Mouse (Mus musculus) kidney, adult 2 months (tissue): Measurements from ENCODE around the gene Olfr284. TPM values are rescaled to one million over a fixed set of nuclear protein-coding genes. Genes with fewer than 3 reads are reported as not detected.

Experiments used
- DNase-seq: peaks from one replicate; pipeline ENCODE4 v3.0.0; 2021
- H3K27ac ChIP-seq: fragments of 200-500 bp; 2 replicates; pipeline ENCODE4 v1.5.1; 2012; ENCODE audit warnings: low read depth, low read length, control low read depth, inconsistent platforms; ENCODE audit not compliant: insufficient read depth
- H3K27me3 ChIP-seq: fragments of 200-500 bp; replicated peaks from 2 replicates; pipeline ENCODE4 v1.6.1; 2012; ENCODE audit warnings: mild to moderate bottlenecking, moderate library complexity, low read length, inconsistent platforms; ENCODE audit not compliant: control insufficient read depth, insufficient read depth
- H3K36me3 ChIP-seq: fragments of 200-500 bp; 2 replicates; pipeline ENCODE4 v1.6.1; 2012; ENCODE audit warnings: mild to moderate bottlenecking, moderate library complexity, low read length, inconsistent platforms; ENCODE audit not compliant: control insufficient read depth, insufficient read depth
- H3K4me1 ChIP-seq: fragments of 200-500 bp; 2 replicates; pipeline ENCODE4 v1.6.1; 2011; ENCODE audit warnings: low read length; ENCODE audit not compliant: control insufficient read depth, insufficient read depth
- H3K4me3 ChIP-seq: fragments of 200-500 bp; 2 replicates; pipeline ENCODE4 v1.5.1; 2011; ENCODE audit warnings: mild to moderate bottlenecking, low read depth, low read length, control low read depth; ENCODE audit not compliant: insufficient read depth
- CTCF ChIP-seq: fragments of 200-500 bp; conservative IDR thresholded peaks from 2 replicates; pipeline ENCODE4 v1.5.1; 2011; ENCODE audit warnings: low read depth, mild to moderate bottlenecking, control low read depth, low read length, moderate library complexity, mixed read lengths; ENCODE audit not compliant: insufficient read depth, insufficient read length
- POLR2A ChIP-seq: fragments of 200-500 bp; IDR thresholded peaks from one replicate; pipeline ENCODE4 v1.6.1; 2011; ENCODE audit warnings: low read depth, low read length, control low read depth
- WGBS: fragments of 180-500 bp; shearing (Covaris S2); methylation state at CpG from one replicate; pipeline ENCODE4 v1.1.7; 2018; 5-methylcytosine and 5-hydroxymethylcytosine counted together
- polyA plus RNA-seq: library from polyadenylated mRNA; depleted of rRNA; stranded (reverse); fragments of >200 nt; gene quantifications from 2 replicates; pipeline ENCODE4 v1.2.3, GENCODE M21; 2012; rRNA removed

The Olfr284 gene
- polyA plus RNA-seq, 1 experiment, result not detected

GRCm38 (mm10) chr15:98295628-98296551, 44.9 kb downstream of the Olfr284 start, which contains the start of gene Zfp641:
Gene Zfp641, minus strand, starts transcription at chr15:98296161.
- no peaks in the 10 kb centered on the region for H3K36me3 ChIP-seq
- H3K27me3 ChIP-seq, result no peaks in the 10 kb centered on the region
- peak within 1 kb of the TSS; percentile 76 for H3K4me3 ChIP-seq
- DNase-seq, result peak; percentile 52
- no peaks in the 10 kb centered on the region for H3K4me1 ChIP-seq
- H3K27ac ChIP-seq, result no peak within 1 kb of the TSS
- 1% methylated on average over 60 of the region's 60 CpGs for WGBS
- TF ChIP-seq CTCF, result no peak
- TF ChIP-seq POLR2A, result no peak

GRCm38 (mm10) chr15:98293651-98294050, 47.1 kb downstream of the Olfr284 start:
- no peak overlapping the region for H3K27ac ChIP-seq
- H3K4me3 ChIP-seq, result no peak overlapping the region
- TF ChIP-seq POLR2A (no peak), CTCF (no peak)
- H3K27me3 ChIP-seq, result no peaks in the 10 kb centered on the region
- DNase-seq, result no peak
- 93% methylated on average over 8 of the region's 8 CpGs for WGBS
- H3K36me3 ChIP-seq, result no peaks in the 10 kb centered on the region
- H3K4me1 ChIP-seq, result peaks cover 5% of the 10 kb centered on the region; the same call in 1 of the 2 replicates

Other genes with a start within 250 kb of the Olfr284 start
- 44.8 and 56.2 TPM in 2 replicates for gene Pfkm, start 248.4 kb downstream of the Olfr284 start, polyA plus RNA-seq
- 7.9 and 8.1 TPM in 2 replicates for gene Senp1, start 247.2 kb downstream of the Olfr284 start, polyA plus RNA-seq
- 46.8 and 52.5 TPM in 2 replicates for gene Asb8, start 175.4 kb downstream of the Olfr284 start, polyA plus RNA-seq
- 0.19 and 0.45 TPM in 2 replicates for gene Ccdc184, start 173.8 kb downstream of the Olfr284 start, polyA plus RNA-seq
- gene Olfr288, start 145.4 kb downstream of the Olfr284 start, polyA plus RNA-seq, result not detected in 2 replicates
- not detected in 2 replicates for gene Gm44579, start 120.0 kb downstream of the Olfr284 start, polyA plus RNA-seq
- not detected in 2 replicates for gene Olfr287, start 119.9 kb downstream of the Olfr284 start, polyA plus RNA-seq
- not detected in 2 replicates for gene Olfr286, start 106.5 kb downstream of the Olfr284 start, polyA plus RNA-seq
- 0.06 and 0.14 TPM in 2 replicates for gene H1fnt, start 83.7 kb downstream of the Olfr284 start, polyA plus RNA-seq
- gene Zfp641, start 44.8 kb downstream of the Olfr284 start, polyA plus RNA-seq, result 3.0 and 3.1 TPM in 2 replicates
- gene Olfr285, start 23.6 kb downstream of the Olfr284 start, polyA plus RNA-seq, result not detected in 2 replicates
- gene Olfr283, start 40.0 kb upstream of the Olfr284 start, polyA plus RNA-seq, result not detected in 2 replicates
- gene Olfr282, start 90.2 kb upstream of the Olfr284 start, polyA plus RNA-seq, result not detected in 2 replicates
- not detected in 2 replicates for gene Olfr281, start 111.6 kb upstream of the Olfr284 start, polyA plus RNA-seq
- gene OR5BS1P, start 128.9 kb upstream of the Olfr284 start, polyA plus RNA-seq, result not detected in 2 replicates
- not detected in 2 replicates for gene Lalba, start 141.7 kb upstream of the Olfr284 start, polyA plus RNA-seq
- gene Olfr279, start 151.4 kb upstream of the Olfr284 start, polyA plus RNA-seq, result not detected in 2 replicates
- gene Kansl2, start 193.3 kb upstream of the Olfr284 start, polyA plus RNA-seq, result 32.0 and 33.1 TPM in 2 replicates
- 10.0 and 11.0 TPM in 2 replicates for gene Ccnt1, start 229.9 kb upstream of the Olfr284 start, polyA plus RNA-seq
- gene 4930415O20Rik, start 230.0 kb upstream of the Olfr284 start, polyA plus RNA-seq, result 1.0 and 1.1 TPM in 2 replicates